Mouse (Mus musculus): ENCODE measurements around the gene Fam131c.

Fam131c gene

GRCm38 (mm10) chr4:141367997-141368791 lies at the start of gene Fam131c:
TSS of gene Fam131c (plus strand) at chr4:141368220.
- no peak for DNase-seq (ENCODE audit: low read depth)

- no peak for DNase-seq (ENCODE audit: low read depth)
These were observed 45.5 kb upstream of the Fam131c start for GRCm38 (mm10) chr4:141322526-141322925.

GRCm38 (mm10) chr4:141324771-141325191 lies 43.2 kb upstream of the Fam131c start:
- no peak for DNase-seq (ENCODE audit: low read depth)

- DNase-seq (ENCODE audit: low read depth) = peak; percentile 57
These were observed 42.4 kb upstream of the Fam131c start for GRCm38 (mm10) chr4:141325636-141326035.

- no peak for DNase-seq (ENCODE audit: low read depth)
These were observed 40.9 kb upstream of the Fam131c start for GRCm38 (mm10) chr4:141327075-141327474.

- DNase-seq (ENCODE audit: low read depth) = no peak
These were observed 39.3 kb upstream of the Fam131c start for GRCm38 (mm10) chr4:141328742-141329141.

- peak; percentile 46 for DNase-seq (ENCODE audit: low read depth)
These were observed 38.1 kb upstream of the Fam131c start for GRCm38 (mm10) chr4:141329968-141330367.

- DNase-seq (ENCODE audit: low read depth) = no peak
These were observed 36.6 kb upstream of the Fam131c start for GRCm38 (mm10) chr4:141331446-141331845.

- no peak for DNase-seq (ENCODE audit: low read depth)
These were observed 35.8 kb upstream of the Fam131c start for GRCm38 (mm10) chr4:141332258-141332657.

GRCm38 (mm10) chr4:141334695-141335094 lies 33.3 kb upstream of the Fam131c start:
- no peak for DNase-seq (ENCODE audit: low read depth)

GRCm38 (mm10) chr4:141335263-141335796 lies 32.7 kb upstream of the Fam131c start:
- no peak for DNase-seq (ENCODE audit: low read depth)

- no peak for DNase-seq (ENCODE audit: low read depth)
These were observed 31.8 kb upstream of the Fam131c start for GRCm38 (mm10) chr4:141336196-141336595.

- DNase-seq (ENCODE audit: low read depth) = no peak
These were observed 30.0 kb upstream of the Fam131c start for GRCm38 (mm10) chr4:141337986-141338385.

GRCm38 (mm10) chr4:141338853-141339252 lies 29.2 kb upstream of the Fam131c start:
- DNase-seq (ENCODE audit: low read depth) = no peak

GRCm38 (mm10) chr4:141341477-141341876 lies 26.5 kb upstream of the Fam131c start:
- DNase-seq (ENCODE audit: low read depth) = no peak

GRCm38 (mm10) chr4:141343515-141343914 lies 24.5 kb upstream of the Fam131c start:
- DNase-seq (ENCODE audit: low read depth) = no peak

- no peak for DNase-seq (ENCODE audit: low read depth)
These were observed 22.8 kb upstream of the Fam131c start for GRCm38 (mm10) chr4:141345219-141345618.

- no peak for DNase-seq (ENCODE audit: low read depth)
These were observed 20.6 kb upstream of the Fam131c start for GRCm38 (mm10) chr4:141347365-141347797.

GRCm38 (mm10) chr4:141348616-141349015 lies 19.4 kb upstream of the Fam131c start:
- no peak for DNase-seq (ENCODE audit: low read depth)

- no peak for DNase-seq (ENCODE audit: low read depth)
These were observed 18.0 kb upstream of the Fam131c start for GRCm38 (mm10) chr4:141350015-141350414.

- DNase-seq (ENCODE audit: low read depth) = no peak
These were observed 16.0 kb upstream of the Fam131c start for GRCm38 (mm10) chr4:141351972-141352371.

- no peak for DNase-seq (ENCODE audit: low read depth)
These were observed 15.0 kb upstream of the Fam131c start for GRCm38 (mm10) chr4:141352986-141353385.

GRCm38 (mm10) chr4:141353868-141354267 lies 14.2 kb upstream of the Fam131c start:
- no peak for DNase-seq (ENCODE audit: low read depth)

- no peak for DNase-seq (ENCODE audit: low read depth)
These were observed 10.2 kb upstream of the Fam131c start for GRCm38 (mm10) chr4:141357811-141358210.

All from fibroblast of lung, adult 2 months (primary cell).